Mouse (Mus musculus) MEL (cell line): ENCODE measurements around the gene Ubb. TPM values are rescaled to one million over a fixed set of nuclear protein-coding genes. Genes with fewer than 3 reads are reported as not detected.

Experiments used
- DNase-seq: peaks from one replicate; pipeline ENCODE4 v3.0.0; 2011; ENCODE audit warnings: low read depth, low spot score
- H3K27ac ChIP-seq: 2 replicates; pipeline ENCODE4 v1.5.1; 2012; ENCODE audit warnings: low read depth, mild to moderate bottlenecking, control low read depth, low read length, moderate library complexity; ENCODE audit not compliant: control insufficient read depth
- H3K27me3 ChIP-seq, 2 experiments: fragments of 150-350 bp in 1 of 2; sonication (generic) in 1 of 2; 2 replicates each; pipeline ENCODE4 v1.6.1; 2012; ENCODE audit warnings: low read length in 2 of 2, mild to moderate bottlenecking in 2 of 2, improper control_type of control experiment in 1 of 2, moderate library complexity in 1 of 2; ENCODE audit not compliant: insufficient read depth in 2 of 2, control insufficient read depth in 1 of 2
- H3K36me3 ChIP-seq, 2 experiments: 2 replicates each; pipeline ENCODE4 v1.6.1; 2012 to 2014; ENCODE audit warnings: low read length in 2 of 2, improper control_type of control experiment in 1 of 2, inconsistent platforms in 1 of 2, mild to moderate bottlenecking in 1 of 2; ENCODE audit not compliant: insufficient read depth in 2 of 2, control insufficient read depth in 1 of 2
- H3K4me1 ChIP-seq, 2 experiments: fragments of 150-350 bp in 1 of 2; sonication (generic) in 1 of 2; 2 replicates each; pipeline ENCODE4 v1.6.1; 2012; ENCODE audit warnings: low read length in 2 of 2, improper control_type of control experiment in 1 of 2, mild to moderate bottlenecking in 1 of 2; ENCODE audit not compliant: insufficient read depth in 2 of 2, control insufficient read depth in 1 of 2
- H3K4me3 ChIP-seq, 2 experiments: fragments of 150-350 bp in 1 of 2; sonication (generic) in 1 of 2; 2 replicates each; pipeline ENCODE4 v1.5.1; 2012; ENCODE audit warnings: low read depth in 2 of 2, low read length in 2 of 2, mild to moderate bottlenecking in 2 of 2, moderate library complexity in 2 of 2, control low read depth in 1 of 2, improper control_type of control experiment in 1 of 2; ENCODE audit not compliant: control insufficient read depth in 1 of 2, insufficient read depth in 1 of 2
- H3K79me2 ChIP-seq: 2 replicates; pipeline ENCODE4 v1.6.1; 2012; ENCODE audit warnings: mild to moderate bottlenecking, low read length, moderate library complexity; ENCODE audit not compliant: control insufficient read depth, poor library complexity, insufficient read depth
- H3K9ac ChIP-seq: 2 replicates; pipeline ENCODE4 v1.6.1; 2012; ENCODE audit warnings: low read depth, mild to moderate bottlenecking, control low read depth, low read length, moderate library complexity; ENCODE audit not compliant: control insufficient read depth, poor library complexity, severe bottlenecking
- H3K9me3 ChIP-seq: fragments of 150-350 bp; sonication (generic); replicated peaks from 2 replicates; pipeline ENCODE4 v1.6.1; 2012; ENCODE audit warnings: mild to moderate bottlenecking, low read length, improper control_type of control experiment, moderate library complexity; ENCODE audit not compliant: insufficient read depth
- CHD1 ChIP-seq: IDR thresholded peaks from 2 replicates; pipeline ENCODE4 v1.6.1; 2012; ENCODE audit warnings: low read depth, mild to moderate bottlenecking, inconsistent platforms, low read length, improper control_type of control experiment
- CTCF ChIP-seq, 3 experiments: IDR thresholded peaks in 2 of 3; conservative IDR thresholded peaks in 1 of 3; 2 replicates each; pipeline ENCODE4 v1.5.1; 2011 to 2012; ENCODE audit warnings: low read length in 3 of 3, low read depth in 2 of 3, mild to moderate bottlenecking in 2 of 3, improper control_type of control experiment in 1 of 3, inconsistent platforms in 1 of 3, mixed read lengths in 1 of 3, moderate library complexity in 1 of 3; ENCODE audit not compliant: control insufficient read depth in 1 of 3, insufficient read depth in 1 of 3, poor library complexity in 1 of 3, severe bottlenecking in 1 of 3
- ELF1 ChIP-seq: IDR thresholded peaks from 2 replicates; pipeline ENCODE4 v1.6.1; 2014; ENCODE audit warnings: low read depth, mild to moderate bottlenecking, inconsistent platforms, low read length, improper control_type of control experiment, moderate library complexity
- GATA1 ChIP-seq: IDR thresholded peaks from 2 replicates; pipeline ENCODE4 v1.6.1; 2011; ENCODE audit warnings: low read depth, low read length, improper control_type of control experiment
- HCFC1 ChIP-seq: IDR thresholded peaks from 2 replicates; pipeline ENCODE4 v1.6.1; 2012; ENCODE audit warnings: low read depth, mild to moderate bottlenecking, inconsistent platforms, low read length, improper control_type of control experiment, moderate library complexity
- JUND ChIP-seq: IDR thresholded peaks from 2 replicates; pipeline ENCODE4 v1.6.1; 2011; ENCODE audit warnings: low read depth, mild to moderate bottlenecking, improper control_type of control experiment, low read length
- KAT2A ChIP-seq: conservative IDR thresholded peaks from 2 replicates; pipeline ENCODE4 v1.6.1; 2012; ENCODE audit warnings: low read depth, low read length, improper control_type of control experiment, inconsistent platforms
- MAZ ChIP-seq: IDR thresholded peaks from 2 replicates; pipeline ENCODE4 v1.6.1; 2012; ENCODE audit warnings: low read depth, mild to moderate bottlenecking, inconsistent platforms, low read length, improper control_type of control experiment
- MEF2A ChIP-seq: IDR thresholded peaks from 2 replicates; pipeline ENCODE4 v1.6.1; 2014; ENCODE audit warnings: low read depth, mild to moderate bottlenecking, inconsistent platforms, low read length, improper control_type of control experiment; ENCODE audit not compliant: poor library complexity, insufficient replicate concordance, severe bottlenecking; ENCODE audit errors: extremely low read depth
- MYB ChIP-seq: IDR thresholded peaks from 2 replicates; pipeline ENCODE4 v1.6.1; 2011; ENCODE audit warnings: mild to moderate bottlenecking, low read depth, low read length, improper control_type of control experiment
- NRF1 ChIP-seq: IDR thresholded peaks from 2 replicates; pipeline ENCODE4 v1.6.1; 2014; ENCODE audit warnings: low read depth, mild to moderate bottlenecking, inconsistent platforms, low read length, improper control_type of control experiment, moderate library complexity; ENCODE audit not compliant: poor library complexity, insufficient read depth, severe bottlenecking
- POLR2A ChIP-seq, 2 experiments: IDR thresholded peaks; 2 replicates each; pipeline ENCODE4 v1.6.1; 2011 to 2012; ENCODE audit warnings: low read length in 2 of 2, mild to moderate bottlenecking in 2 of 2, control low read depth in 1 of 2, improper control_type of control experiment in 1 of 2, low read depth in 1 of 2, moderate library complexity in 1 of 2; ENCODE audit not compliant: control insufficient read depth in 1 of 2, insufficient read depth in 1 of 2, poor library complexity in 1 of 2
- POLR2AphosphoS5 ChIP-seq: IDR thresholded peaks from 2 replicates; pipeline ENCODE4 v1.6.1; 2012; ENCODE audit warnings: low read depth, borderline replicate concordance, mild to moderate bottlenecking, inconsistent platforms, low read length, moderate library complexity, mixed read lengths
- RAD21 ChIP-seq: IDR thresholded peaks from 2 replicates; pipeline ENCODE4 v1.6.1; 2011; ENCODE audit warnings: mild to moderate bottlenecking, low read depth, low read length, improper control_type of control experiment
- SIN3A ChIP-seq: IDR thresholded peaks from 2 replicates; pipeline ENCODE4 v1.6.1; 2012; ENCODE audit warnings: low read length, improper control_type of control experiment, inconsistent platforms
- TAL1 ChIP-seq: IDR thresholded peaks from 2 replicates; pipeline ENCODE4 v1.6.1; 2012; ENCODE audit warnings: mild to moderate bottlenecking, inconsistent platforms, low read length, moderate library complexity, mixed read lengths
- TCF12 ChIP-seq: IDR thresholded peaks from 2 replicates; pipeline ENCODE4 v1.6.1; 2014; ENCODE audit warnings: low read depth, mild to moderate bottlenecking, inconsistent platforms, low read length, improper control_type of control experiment, moderate library complexity
- UBTF ChIP-seq: IDR thresholded peaks from 2 replicates; pipeline ENCODE4 v1.6.1; 2012; ENCODE audit warnings: low read depth, mild to moderate bottlenecking, inconsistent platforms, low read length, improper control_type of control experiment, moderate library complexity, borderline replicate concordance; ENCODE audit not compliant: insufficient read depth
- ZMIZ1 ChIP-seq: IDR thresholded peaks from 2 replicates; pipeline ENCODE4 v1.6.1; 2012; ENCODE audit warnings: low read depth, mild to moderate bottlenecking, inconsistent platforms, low read length, improper control_type of control experiment, moderate library complexity
- ZNF384 ChIP-seq: IDR thresholded peaks from 2 replicates; pipeline ENCODE4 v1.6.1; 2012; ENCODE audit warnings: low read depth, mild to moderate bottlenecking, inconsistent platforms, low read length, improper control_type of control experiment
- polyA plus RNA-seq, 2 experiments: library from polyadenylated mRNA; stranded (reverse) in 1 of 2; unstranded in 1 of 2; fragments of >175 nt in 1 of 2; fragments of >200 nt in 1 of 2; gene quantifications; 2 replicates each; pipeline versions ENCODE4 v1.2.1 to v1.2.4; 2012; ENCODE audit warnings: low replicate concordance in 2 of 2, low read depth in 1 of 2; ENCODE audit not compliant: insufficient read length in 2 of 2, insufficient read depth in 1 of 2, missing spikeins in 1 of 2
- total RNA-seq: library from RNA; depleted of rRNA; stranded (reverse); fragments of 300-350 nt; gene quantifications from 2 replicates; pipeline ENCODE4 v1.2.3, GENCODE M21; 2012

The Ubb gene
- total and polyA plus RNA-seq, 3 experiments = 1,800 to 1,877 TPM; not detected in 1

DNA sequence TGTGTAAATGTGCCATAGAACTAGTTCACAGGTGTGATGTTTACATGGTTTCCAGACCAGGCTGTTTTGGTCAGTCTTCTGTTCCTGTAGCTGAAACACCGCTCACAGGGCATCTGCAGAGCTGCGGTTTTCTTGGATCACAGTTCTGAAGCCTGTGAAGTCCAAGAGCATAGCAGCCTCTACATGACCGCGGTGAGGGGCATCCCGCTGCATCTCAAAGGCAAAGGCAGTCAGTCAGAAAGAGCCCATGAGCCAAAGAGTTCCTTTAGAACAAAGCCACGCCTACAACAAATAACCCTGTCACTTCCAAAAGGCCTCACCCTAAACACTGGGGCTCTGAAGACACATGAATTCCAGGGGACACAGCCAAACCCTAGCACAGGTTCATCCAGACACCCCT lies 37.7 kb upstream of the Ubb start:
- no peak overlapping the region for H3K27ac ChIP-seq
- H3K36me3 ChIP-seq = no peaks in the 10 kb centered on the region
- H3K4me1 ChIP-seq = no peaks in the 10 kb centered on the region
- no peak for TF ChIP-seq ZNF384
- TF ChIP-seq POLR2A (IDR thresholded peaks at IDR 0.05; ENCODE audit: control insufficient read depth in 1 of 2, insufficient read depth in 1 of 2, low read depth in 1 of 2, low read length in 2 of 2, poor library complexity in 1 of 2) = no peak
- TF ChIP-seq HCFC1 = no peak
- TF ChIP-seq RAD21 = no peak
- TF ChIP-seq GATA1 = no peak
- TF ChIP-seq JUND = no peak
- no peak for TF ChIP-seq TAL1
- no peak for TF ChIP-seq NRF1
- H3K79me2 ChIP-seq = no peaks in the 10 kb centered on the region
- no peak overlapping the region for H3K4me3 ChIP-seq
- H3K9me3 ChIP-seq = no peaks in the 10 kb centered on the region
- H3K27me3 ChIP-seq = no peaks in the 10 kb centered on the region
- H3K9ac ChIP-seq = no peak overlapping the region
- no peak for DNase-seq

GRCm38 (mm10) chr11:62518991-62519390 lies 32.0 kb upstream of the Ubb start:
- no peaks in the 10 kb centered on the region for H3K79me2 ChIP-seq
- H3K9ac ChIP-seq = no peak overlapping the region
- no peaks in the 10 kb centered on the region for H3K9me3 ChIP-seq
- H3K4me1 ChIP-seq = no peaks in the 10 kb centered on the region
- no peak for DNase-seq
- H3K4me3 ChIP-seq = no peak overlapping the region
- no peaks in the 10 kb centered on the region for H3K36me3 ChIP-seq
- H3K27ac ChIP-seq = no peak overlapping the region
- TF ChIP-seq GATA1 = no peak
- TF ChIP-seq UBTF = no peak
- no peak for TF ChIP-seq CTCF (IDR thresholded peaks at IDR 0.05 in 2 of 3, conservative IDR thresholded peaks at IDR 0.05 in 1 of 3; ENCODE audit: control insufficient read depth in 1 of 3, insufficient read depth in 1 of 3, low read depth in 2 of 3, low read length in 3 of 3, poor library complexity in 1 of 3, severe bottlenecking in 1 of 3)
- no peak for TF ChIP-seq TCF12
- TF ChIP-seq MAZ = no peak
- no peak for TF ChIP-seq KAT2A
- TF ChIP-seq SIN3A = no peak
- no peak for TF ChIP-seq RAD21
- TF ChIP-seq ZMIZ1 = no peak
- TF ChIP-seq POLR2AphosphoS5 = no peak
- TF ChIP-seq CHD1 = no peak
- TF ChIP-seq MYB = no peak
- no peak for TF ChIP-seq ELF1
- no peak for TF ChIP-seq MEF2A
- H3K27me3 ChIP-seq = no peaks in the 10 kb centered on the region
